Mouse (Mus musculus) left cerebral cortex, adult 9 months (tissue): ENCODE measurements at regions not wholly inside any gene's neighbourhood (a gene's known extent, or its start where the extent isn't known, plus 50 kb on each side); places are given as distances from the start of the nearest gene placed in this dataset.

ENCODE experiments used
- DNase-seq, 2 experiments: peaks; one replicate each; pipeline ENCODE4 v3.0.0; 2022; ENCODE audit warnings: low spot score in 2 of 2

- no peak for DNase-seq
Measured at GRCm38 (mm10) chr4:125270951-125271350, 143.3 kb upstream of the Zc3h12a start.

GRCm38 (mm10) chr4:125266212-125266611 is 138.6 kb upstream of the Zc3h12a start:
- DNase-seq = no peak

- DNase-seq = peak in 1 of 2 experiments; percentile 30
Measured at GRCm38 (mm10) chr4:125265575-125265974, 137.9 kb upstream of the Zc3h12a start.

DNA sequence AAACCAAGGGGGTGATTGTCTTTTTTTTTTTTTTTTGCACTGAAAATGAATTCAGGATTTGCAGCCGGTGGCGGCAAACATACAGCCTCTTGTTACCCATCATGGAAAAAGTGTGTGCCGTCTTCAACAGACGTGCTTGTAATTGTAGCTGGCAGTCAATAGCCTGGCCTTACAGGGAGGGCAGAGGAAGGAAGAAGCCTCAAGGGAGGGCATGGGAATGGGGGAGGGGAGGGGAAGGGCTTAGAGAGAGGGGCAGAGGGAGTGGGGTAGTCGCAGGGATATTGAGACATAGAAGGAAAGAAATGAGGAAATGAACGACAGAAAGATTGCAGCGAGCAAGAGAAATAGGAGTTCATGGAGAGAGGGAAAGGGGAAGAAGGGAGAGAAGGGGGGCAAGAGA is 137.4 kb upstream of the Zc3h12a start:
- no peak for DNase-seq

- DNase-seq = peak in 1 of 2 experiments; percentile 55
Measured at GRCm38 (mm10) chr4:125261547-125261946, 133.9 kb upstream of the Zc3h12a start.

GRCm38 (mm10) chr4:125259306-125259705 is 131.7 kb upstream of the Zc3h12a start:
- no peak for DNase-seq

DNA sequence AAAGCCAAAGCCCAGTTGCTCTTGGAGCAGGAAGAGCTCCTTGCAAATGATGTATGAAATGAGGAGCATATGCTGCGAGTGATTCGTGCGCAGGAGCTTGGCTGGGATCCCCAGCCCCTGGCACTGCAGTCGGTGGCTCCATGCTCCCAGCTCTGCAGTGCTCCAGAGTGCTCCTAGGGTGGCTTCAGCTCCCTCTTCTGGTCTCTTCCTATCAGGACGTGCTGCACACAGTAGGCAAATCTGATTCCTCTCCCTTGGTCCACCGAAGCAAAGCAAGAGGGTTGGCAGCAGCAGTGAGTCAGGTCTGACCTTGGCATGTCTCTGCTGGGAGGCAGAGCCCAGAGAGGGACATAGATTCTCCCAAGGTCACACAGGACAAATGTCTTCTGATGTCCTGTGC is 130.3 kb upstream of the Zc3h12a start:
- peak in 1 of 2 experiments; percentile 41 for DNase-seq

DNA sequence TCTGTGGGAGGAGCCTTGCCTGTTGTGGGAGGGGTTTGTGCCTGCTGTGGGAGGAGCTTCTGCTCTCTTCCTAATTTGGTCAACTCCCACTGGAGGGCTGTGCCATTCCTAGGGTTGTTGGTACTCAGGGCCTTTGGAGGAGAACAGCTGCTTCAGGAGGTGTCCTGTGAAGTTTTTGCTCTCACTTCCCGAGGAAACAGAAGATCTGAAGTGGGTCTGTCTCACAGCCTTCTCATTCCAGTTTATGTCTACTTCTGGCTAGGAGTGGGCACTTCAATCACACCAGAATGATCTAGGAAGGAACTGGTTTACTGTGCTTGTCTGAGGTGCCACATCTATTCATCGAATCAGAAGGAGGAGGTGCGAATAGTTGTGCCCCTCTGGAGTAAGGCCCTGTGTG is 125.5 kb upstream of the Zc3h12a start:
- no peak for DNase-seq

GRCm38 (mm10) chr4:125252228-125252627 is 124.6 kb upstream of the Zc3h12a start:
- DNase-seq = no peak

DNA sequence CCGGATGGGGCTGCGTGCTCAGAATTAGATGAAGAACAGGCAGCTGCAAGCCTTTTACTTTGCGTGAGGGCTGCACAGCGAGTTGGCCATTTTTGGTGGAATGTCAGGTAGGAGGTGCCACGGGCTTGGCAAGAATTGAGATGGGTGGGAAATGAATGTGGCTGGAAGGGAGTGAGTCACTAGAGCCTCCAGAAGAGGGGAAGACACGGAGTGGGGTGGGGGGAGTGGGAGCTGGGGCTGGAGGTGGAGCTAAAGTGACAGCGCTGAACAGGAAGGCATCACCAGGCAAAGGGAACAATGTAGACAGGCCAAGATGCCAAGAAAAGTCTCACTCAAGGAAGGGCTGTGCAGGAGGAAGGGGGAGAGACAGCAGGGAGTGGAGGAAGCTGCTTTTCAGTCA is 121.4 kb upstream of the Zc3h12a start:
- peak in 1 of 2 experiments; percentile 20 for DNase-seq

DNA sequence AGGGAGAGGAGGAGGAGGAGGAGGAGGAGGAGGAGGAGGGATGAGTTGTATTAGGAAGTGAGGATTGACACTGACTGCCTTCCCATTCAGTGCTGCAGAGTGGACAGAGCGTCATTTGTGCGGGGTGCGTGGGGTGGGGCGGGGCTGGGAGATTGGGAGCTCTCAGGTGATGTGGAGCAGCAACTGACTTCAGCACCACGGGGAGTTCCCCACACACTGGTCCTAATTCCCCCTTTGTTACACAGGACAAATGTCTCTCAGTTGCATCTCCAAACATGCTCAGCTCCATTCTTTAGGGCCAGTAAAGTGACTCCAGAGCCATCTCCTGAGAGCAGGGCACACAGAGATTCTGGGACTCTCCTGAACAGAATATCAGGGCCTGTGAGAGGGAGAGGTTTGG is 118.5 kb upstream of the Zc3h12a start:
- no peak for DNase-seq

DNA sequence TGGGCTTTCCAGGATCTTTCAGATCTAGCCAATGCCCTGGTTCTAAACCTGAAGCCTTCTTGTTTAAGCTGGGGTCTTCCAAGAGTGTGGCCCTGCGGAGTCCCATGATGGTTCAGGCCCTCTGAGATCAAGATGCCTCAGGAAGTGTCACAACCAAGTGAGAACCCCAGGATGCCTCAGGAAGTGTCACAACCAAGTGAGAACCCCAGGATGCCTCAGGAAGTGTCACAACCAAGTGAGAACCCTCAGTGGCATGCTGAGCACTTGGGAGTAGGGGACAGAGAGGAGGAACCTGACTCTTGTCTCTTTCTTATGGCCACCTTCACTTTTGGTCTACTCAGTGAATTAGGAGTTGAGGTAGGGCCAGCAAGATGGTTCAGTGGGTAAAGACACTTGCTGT is 114.9 kb upstream of the Zc3h12a start:
- no peak for DNase-seq

DNA sequence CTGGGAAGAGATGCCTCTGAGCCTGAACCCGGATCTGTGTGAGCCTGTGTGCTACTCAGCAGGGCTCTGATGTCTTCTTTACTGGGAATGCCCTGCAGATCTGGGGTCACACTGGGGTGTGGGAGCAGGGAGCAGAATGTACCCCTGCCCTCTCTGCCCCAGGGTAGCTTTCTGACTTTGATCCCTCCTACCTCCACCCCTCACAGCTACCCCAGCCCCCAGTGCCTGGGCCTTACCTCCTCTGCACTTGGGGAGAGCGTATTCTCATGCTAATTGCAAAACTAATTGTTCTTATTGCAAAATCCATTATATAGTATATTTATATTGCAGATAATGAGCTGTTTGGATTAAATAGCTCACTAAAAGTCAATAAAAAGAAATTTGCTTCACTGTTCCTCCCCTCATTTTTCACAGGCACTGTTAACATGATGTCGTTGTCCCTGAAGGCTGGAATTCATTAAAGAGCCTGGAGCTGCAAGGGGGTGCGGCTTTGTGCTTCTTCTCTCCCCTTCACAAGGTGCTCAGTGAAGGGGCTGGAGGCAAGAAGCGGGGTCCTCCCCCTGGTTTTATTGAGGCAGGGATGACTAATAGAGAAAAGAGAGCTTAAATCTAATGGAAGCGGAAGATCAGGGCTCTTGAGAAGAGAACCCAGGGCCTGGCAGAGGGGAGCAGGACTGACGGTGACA is 114.1 kb upstream of the Zc3h12a start:
- no peak for DNase-seq

DNA sequence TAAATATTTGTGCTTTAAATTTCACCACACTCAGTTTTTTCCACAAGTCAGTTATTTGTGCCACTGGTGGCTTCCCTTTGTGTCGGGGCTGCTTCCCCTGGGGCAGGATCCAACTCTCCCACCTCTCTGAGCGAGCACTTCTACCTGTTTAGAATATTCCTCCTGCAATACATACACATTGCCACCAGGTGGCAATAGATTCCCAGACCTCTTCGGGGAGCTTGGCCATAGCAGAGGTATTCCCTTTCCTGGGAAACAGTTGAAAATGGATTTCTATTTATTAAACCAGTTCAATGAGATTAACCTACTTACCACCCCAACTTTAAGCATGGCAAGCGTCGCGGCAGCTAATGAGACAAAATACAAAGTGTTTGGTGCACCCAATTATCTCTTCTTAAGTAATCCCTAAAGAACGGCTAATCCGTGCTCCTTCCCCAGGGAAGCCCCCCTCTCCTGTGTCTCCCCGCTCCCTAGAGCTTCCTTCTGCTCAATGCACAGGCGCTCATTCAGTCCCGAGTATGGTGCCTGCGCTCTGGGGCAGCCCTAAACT is 104.1 kb upstream of the Zc3h12a start:
- DNase-seq = peak in 1 of 2 experiments; percentile 70

DNA sequence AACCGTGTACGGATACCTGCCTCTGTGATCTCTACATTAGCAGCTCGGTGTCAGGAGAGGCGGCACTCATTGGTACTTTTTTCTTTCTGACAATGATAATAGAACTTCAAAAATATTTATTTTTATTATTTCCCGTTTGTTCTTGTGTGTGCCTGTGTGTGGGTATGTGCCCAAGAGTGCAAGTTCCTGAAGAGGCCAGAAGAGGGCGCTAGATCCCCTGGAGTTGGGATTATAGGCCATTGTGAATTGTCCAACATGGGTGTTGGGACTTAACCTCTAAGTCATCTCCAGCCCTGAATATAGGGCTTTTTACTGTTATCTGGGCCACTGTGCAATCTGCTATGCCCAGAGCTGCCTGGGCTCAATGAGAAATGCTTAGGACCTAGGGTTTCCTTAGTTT is 99.6 kb upstream of the Zc3h12a start:
- DNase-seq = no peak

- DNase-seq = no peak
Measured at GRCm38 (mm10) chr4:125222922-125223321, 95.3 kb upstream of the Zc3h12a start.

DNA sequence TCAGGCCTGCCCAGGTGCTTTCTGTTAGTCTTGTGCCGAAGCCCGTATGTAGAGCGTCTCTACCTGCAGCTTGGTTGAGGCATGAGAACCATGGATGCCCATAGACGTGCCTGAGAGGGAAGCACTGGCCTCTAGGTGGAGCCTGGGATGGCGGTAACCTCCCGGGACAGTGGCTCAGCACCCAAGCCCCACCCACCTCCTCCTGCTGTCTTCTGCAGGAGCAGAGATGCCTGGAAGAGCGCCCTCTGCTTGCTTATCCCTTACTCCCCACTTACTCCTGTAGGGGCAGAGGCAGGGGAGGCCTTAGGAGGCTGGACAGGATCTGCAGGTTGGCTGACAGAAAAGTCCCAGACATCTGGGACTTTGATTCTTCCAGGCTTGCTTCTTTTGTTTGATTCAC is 92.7 kb upstream of the Zc3h12a start:
- DNase-seq = no peak

- DNase-seq = no peak
Measured at GRCm38 (mm10) chr4:125219209-125219608, 91.6 kb upstream of the Zc3h12a start.

GRCm38 (mm10) chr4:125214306-125214705 is 86.7 kb upstream of the Zc3h12a start:
- no peak for DNase-seq

GRCm38 (mm10) chr4:125212176-125212530 is 84.5 kb upstream of the Zc3h12a start:
- DNase-seq = no peak

DNA sequence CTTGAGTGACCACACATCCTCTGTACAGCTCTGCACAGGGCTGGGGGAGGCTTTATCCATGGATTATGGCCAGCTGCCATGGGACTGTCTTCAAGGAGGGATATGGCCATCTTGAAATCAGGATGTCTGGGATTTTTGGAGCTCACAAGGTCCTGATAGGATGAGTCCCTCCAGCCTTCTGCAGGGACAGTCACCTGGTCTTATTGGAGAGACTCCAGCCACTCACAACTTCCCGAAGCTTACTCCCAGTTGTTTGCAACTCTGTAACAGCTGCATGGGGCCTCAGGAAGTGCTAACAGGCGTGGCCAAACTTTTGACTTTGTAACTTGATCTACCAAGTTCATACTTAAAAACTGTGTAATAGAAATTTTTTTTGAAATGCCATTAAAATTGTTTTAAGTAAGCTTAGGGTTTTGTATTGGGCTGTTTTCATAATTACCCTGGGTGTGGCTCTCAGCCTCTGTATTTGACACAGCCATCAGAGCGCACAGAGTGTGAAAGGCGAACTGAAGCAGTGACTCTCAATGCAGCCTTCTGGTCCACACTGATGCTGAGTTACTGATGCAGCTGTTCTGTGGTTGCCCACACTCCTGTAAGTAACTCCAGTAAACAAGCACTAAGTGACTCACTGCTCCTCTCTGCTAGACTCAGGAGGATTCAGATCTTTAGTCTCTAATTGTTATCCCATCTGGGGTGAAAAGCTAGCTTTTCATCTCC is 84.0 kb upstream of the Zc3h12a start:
- DNase-seq = no peak

- no peak for DNase-seq
Measured at GRCm38 (mm10) chr4:125210719-125211118, 83.1 kb upstream of the Zc3h12a start.
